ENCODE assay signal across 11 mouse cellular contexts in genomic region chr2:19388329-19389103, GRCm38 (mm10). TPM values are rescaled to one million over a fixed set of nuclear protein-coding genes. Genes with fewer than 3 reads are reported as not detected.
DNase-seq lines count a peak whose midpoint lies in the region; ATAC-seq and TF ChIP-seq lines count a peak whose summit lies in the region.
"Had no signal": no experiment of that assay in that cellular context is flagged by ENCODE, and none has a peak within 500 bp of the region (broad histone marks: within the 10 kb centered on the region; RNA-seq: fewer than 3 reads in every experiment).

No protein-coding gene starts in this region.

- H3K36me3 ChIP-seq in intestine, postnatal 0 days (ENCODE audit: control insufficient read depth, insufficient read depth) = no peaks in the 10 kb centered on the region
- no peaks in the 10 kb centered on the region for H3K36me3 ChIP-seq in intestine, embryonic 16.5 days (ENCODE audit: control insufficient read depth, insufficient read depth, low read length)

- intact Hi-C loops in left cerebral cortex, postnatal 4 days (cut with DNase I) = no loop called here
- intact Hi-C loops in gastrocnemius, postnatal 36 days (cut with DNase I) = no loop called here
- intact Hi-C loops in left cerebral cortex, postnatal 14 days (cut with DNase I) = no loop called here

- no peak overlapping the region for H3K4me2 ChIP-seq in intestine, postnatal 0 days (replicated peaks; ENCODE audit: low read depth)
- no peak overlapping the region for H3K4me2 ChIP-seq in intestine, embryonic 16.5 days (ENCODE audit: low read depth, low read length)

- no peak overlapping the region for H3K4me3 ChIP-seq in intestine, postnatal 0 days (ENCODE audit: low read depth, low read length)
- no peak overlapping the region for H3K4me3 ChIP-seq in intestine, embryonic 16.5 days (ENCODE audit: low read length)
- H3K4me3 ChIP-seq: erythroblast, embryonic 14.5 days had no signal

- H3K27ac ChIP-seq in intestine, postnatal 0 days (ENCODE audit: low read depth, low read length) = no peak overlapping the region; the same call in 1 of the 2 replicates
- H3K27ac ChIP-seq in intestine, embryonic 16.5 days (ENCODE audit: low read length) = no peak overlapping the region; the same call in 1 of the 2 replicates

- no peaks in the 10 kb centered on the region for H3K9me3 ChIP-seq in intestine, postnatal 0 days (ENCODE audit: control insufficient read depth)
- H3K9me3 ChIP-seq in intestine, embryonic 16.5 days (ENCODE audit: control insufficient read depth, low read length) = no peaks in the 10 kb centered on the region

- no peak overlapping the region for H3K9ac ChIP-seq in intestine, postnatal 0 days (ENCODE audit: low read depth, low read length)
- no peak overlapping the region for H3K9ac ChIP-seq in intestine, embryonic 16.5 days (ENCODE audit: low read depth, low read length)

- ATAC-seq in intestine, postnatal 0 days = 0 out of 2 replicates have a peak, but pooled peaks have one; percentile 41
- no peak for ATAC-seq in intestine, embryonic 16.5 days

- no peaks in the 10 kb centered on the region for H3K27me3 ChIP-seq in intestine, postnatal 0 days (replicated peaks; ENCODE audit: control insufficient read depth, insufficient read depth, low read length)
- H3K27me3 ChIP-seq in intestine, embryonic 16.5 days (replicated peaks; ENCODE audit: control insufficient read depth, insufficient read depth, low read length) = no peaks in the 10 kb centered on the region

- TF ChIP-seq CTCF in intestine, postnatal 0 days (IDR thresholded peaks at IDR 0.05; ENCODE audit: low read depth) = no peak

- peak; percentile 33 for DNase-seq in c-Kit-positive CD71-negative TER-119-negative erythroid progenitor cells, embryonic 14.5 days (ENCODE audit: low read depth)
- DNase-seq in lung, postnatal 36 days = peak; percentile 29
- DNase-seq in thymus, adult 18-20 months = peak; percentile 47 to 61
- DNase-seq in left cerebral cortex, postnatal 4 days = no peak
- DNase-seq in gastrocnemius, postnatal 36 days = no peak
- no peak for DNase-seq in left cerebral cortex, postnatal 14 days (ENCODE audit: low spot score in 2 of 2)

- 74% methylated on average over 12 of the region's 12 CpGs for WGBS in intestine, postnatal 0 days
- 82% methylated on average over 12 of the region's 12 CpGs for WGBS in intestine, embryonic 16.5 days

- no peaks in the 10 kb centered on the region; the same call in 1 of the 2 replicates for H3K4me1 ChIP-seq in intestine, postnatal 0 days (replicated peaks; ENCODE audit: control insufficient read depth, insufficient read depth, low read length)
- 0 out of 2 replicates have a peak, but pooled peaks cover 3% of the 10 kb centered on the region for H3K4me1 ChIP-seq in intestine, embryonic 16.5 days (ENCODE audit: control insufficient read depth, insufficient read depth, low read length)

RNA-seq across cellular contexts. Expression of gene Msrb2, which starts 17.3 kb away (rescaled TPM):
- 8.3 TPM in 2 replicates for polyA plus RNA-seq in intestine, postnatal 0 days (2015; fragmentation: Nextera tagmentation; extraction: Ambion mirVana)
- polyA plus RNA-seq in intestine, embryonic 16.5 days (2015; fragmentation: Nextera tagmentation; extraction: Ambion mirVana) = 21.4 and 22.1 TPM in 2 replicates
- total RNA-seq in left cerebral cortex, postnatal 4 days (2021) = 1 to 10 TPM; 5.9 to 7.3 TPM
- total RNA-seq in gastrocnemius, postnatal 36 days (2021) = 10 to 100 TPM; 14.7 to 16.3 TPM
- 10 to 100 TPM; 15.0 to 16.3 TPM for total RNA-seq in left cerebral cortex, postnatal 14 days (2021)

RNA-seq across cellular contexts. Expression of gene Ptf1a, which starts 56.9 kb away (rescaled TPM):
- not detected in 2 replicates for polyA plus RNA-seq in intestine, postnatal 0 days (2015; fragmentation: Nextera tagmentation; extraction: Ambion mirVana)
- polyA plus RNA-seq in intestine, embryonic 16.5 days (2015; fragmentation: Nextera tagmentation; extraction: Ambion mirVana) = 9.1 and 11.2 TPM in 2 replicates
- not detected for total RNA-seq in left cerebral cortex, postnatal 4 days (2021)
- not detected for total RNA-seq in gastrocnemius, postnatal 36 days (2021)
- total RNA-seq in left cerebral cortex, postnatal 14 days (2021) = not detected
- total RNA-seq: liver, adult 2 months had no signal
- polyA plus RNA-seq: erythroblast, embryonic 14.5 days; heart, embryonic 14.5 days; liver, adult 2 months had no signal

Comparison
In these comparisons a context has a peak if more than half of its experiments do, and no peak if none do; other contexts are left out.
1. DNase-seq: peak in c-Kit-positive CD71-negative TER-119-negative erythroid progenitor cells, embryonic 14.5 days (single experiment), lung, postnatal 36 days (single experiment) and thymus, adult 18-20 months (2 of 2); none in left cerebral cortex, postnatal 4 days (single experiment), gastrocnemius, postnatal 36 days (0 of 2) and left cerebral cortex, postnatal 14 days (0 of 2).